Mouse (Mus musculus) heart, adult 2 months (tissue): ENCODE results near the gene Pola2. TPM values are rescaled to one million over a fixed set of nuclear protein-coding genes. Genes with fewer than 3 reads are reported as not detected.

Source experiments
- DNase-seq, 2 experiments: peaks; one replicate each; pipeline ENCODE4 v3.0.0; 2021
- H3K27ac ChIP-seq: fragments of 200-600 bp; 2 replicates; pipeline ENCODE4 v1.8.1; 2022
- H3K27me3 ChIP-seq: fragments of 200-500 bp; 2 replicates; pipeline ENCODE4 v1.6.1; 2012; ENCODE audit warnings: mild to moderate bottlenecking, low read length, inconsistent platforms, mixed read lengths; ENCODE audit not compliant: control insufficient read depth, insufficient read depth
- H3K36me3 ChIP-seq: fragments of 200-500 bp; 2 replicates; pipeline ENCODE4 v1.6.1; 2012; ENCODE audit warnings: low read length, inconsistent platforms; ENCODE audit not compliant: control insufficient read depth, insufficient read depth
- H3K4me1 ChIP-seq: fragments of 200-500 bp; 2 replicates; pipeline ENCODE4 v1.6.1; 2011; ENCODE audit warnings: low read length; ENCODE audit not compliant: control insufficient read depth, insufficient read depth
- H3K4me3 ChIP-seq: fragments of 200-600 bp; 2 replicates; pipeline ENCODE4 v1.8.1; 2022
- H3K79me2 ChIP-seq: fragments of 200-500 bp; replicated peaks from 2 replicates; pipeline ENCODE4 v1.6.1; 2012; ENCODE audit warnings: mild to moderate bottlenecking, inconsistent platforms, low read length, moderate library complexity, mixed read lengths; ENCODE audit not compliant: control insufficient read depth, insufficient read depth
- H3K9ac ChIP-seq: fragments of 200-500 bp; 2 replicates; pipeline ENCODE4 v1.6.1; 2012; ENCODE audit warnings: low read depth, mild to moderate bottlenecking, control low read depth, inconsistent platforms, low read length, mixed read lengths
- CTCF ChIP-seq: fragments of 200-600 bp; IDR thresholded peaks from 2 replicates; pipeline ENCODE4 v1.8.1; 2022; ENCODE audit warnings: antibody characterized with exemption, mild to moderate bottlenecking, moderate library complexity
- EP300 ChIP-seq: fragments of 200-500 bp; IDR thresholded peaks from 2 replicates; pipeline ENCODE4 v1.6.1; 2011; ENCODE audit warnings: low read depth, low read length, control low read depth; ENCODE audit not compliant: insufficient read depth
- POLR2A ChIP-seq: fragments of 200-500 bp; IDR thresholded peaks from 2 replicates; pipeline ENCODE4 v1.6.1; 2011; ENCODE audit warnings: mild to moderate bottlenecking, low read depth, low read length, control low read depth; ENCODE audit not compliant: insufficient read depth
- WGBS: fragments of 180-500 bp; shearing (Covaris S2); methylation state at CpG from one replicate; pipeline ENCODE4 v1.1.7; 2018; 5-methylcytosine and 5-hydroxymethylcytosine counted together
- intact Hi-C: fragments of 180-260 bp; cut with DNase I; formaldehyde crosslinking; loops from one replicate; pipeline ENCODE4 v1.15.1; 2025
- polyA plus RNA-seq: library from polyadenylated mRNA; depleted of rRNA; stranded (reverse); fragments of >200 nt; gene quantifications from 2 replicates; pipeline ENCODE4 v1.2.3, GENCODE M21; 2012
- total RNA-seq, 2 experiments: library from RNA; stranded (reverse); gene quantifications; 2 replicates each; pipeline ENCODE4 v1.2.3; 2021

Gene Pola2
- total and polyA plus RNA-seq, 3 experiments = 8.6 to 27.9 (median 10.9) TPM

DNA sequence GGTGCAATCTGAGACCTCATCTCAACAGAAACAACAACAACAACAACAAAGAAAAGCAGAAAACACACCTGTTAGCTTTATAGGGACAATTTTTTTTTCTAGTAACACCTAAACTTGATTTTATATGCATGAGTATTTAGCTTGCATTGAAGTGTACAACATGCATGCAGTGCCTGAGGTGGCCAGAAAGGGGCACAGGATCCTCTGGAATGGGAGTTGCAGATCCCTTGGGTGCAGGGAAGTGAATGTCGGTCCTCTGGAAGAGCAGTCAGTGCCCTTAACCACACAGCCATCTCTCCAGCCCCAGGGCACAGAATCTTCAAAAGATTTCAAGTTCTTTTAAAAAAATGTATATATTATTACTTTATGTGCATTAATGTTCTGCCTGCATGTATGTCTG lies 1.4 kb downstream of the Pola2 start:
- H3K27me3 ChIP-seq = no peaks in the 10 kb centered on the region
- no peak overlapping the region for H3K9ac ChIP-seq
- H3K4me3 ChIP-seq = no peak overlapping the region
- intact Hi-C loops = loop anchor here (10.0 kb wide), 1 partner anchor 372 kb away; the partner anchor contains the start of gene Men1
- no peaks in the 10 kb centered on the region; the same call in 1 of the 2 replicates for H3K79me2 ChIP-seq
- peaks cover 2% of the 10 kb centered on the region for H3K4me1 ChIP-seq
- no peak overlapping the region for H3K27ac ChIP-seq
- WGBS = 7% methylated on average over 1 of the region's 1 CpGs
- no peaks in the 10 kb centered on the region for H3K36me3 ChIP-seq
- no peak for TF ChIP-seq CTCF
- no peak for TF ChIP-seq POLR2A
- TF ChIP-seq EP300 = no peak
- DNase-seq = no peak

GRCm38 (mm10) chr19:5957371-5957770 lies 6.6 kb downstream of the Pola2 start:
- WGBS = 91% methylated on average over 5 of the region's 5 CpGs
- H3K4me3 ChIP-seq = no peak overlapping the region
- no peak overlapping the region for H3K9ac ChIP-seq
- H3K4me1 ChIP-seq = peaks cover 18% of the 10 kb centered on the region
- no peak for DNase-seq
- no peaks in the 10 kb centered on the region; the same call in 1 of the 2 replicates for H3K79me2 ChIP-seq
- intact Hi-C loops = loop anchor here (5.0 kb wide), 1 partner anchor 170 kb away; no protein-coding TSS in a partner anchor
- H3K27me3 ChIP-seq = no peaks in the 10 kb centered on the region
- TF ChIP-seq POLR2A (no peak), EP300 (no peak), CTCF (no peak)
- no peaks in the 10 kb centered on the region for H3K36me3 ChIP-seq
- no peak overlapping the region for H3K27ac ChIP-seq

GRCm38 (mm10) chr19:5956685-5957084 lies 7.3 kb downstream of the Pola2 start:
- H3K4me3 ChIP-seq = no peak overlapping the region
- peaks cover 21% of the 10 kb centered on the region for H3K4me1 ChIP-seq
- peak overlapping the region; percentile 77 for H3K27ac ChIP-seq
- H3K27me3 ChIP-seq = no peaks in the 10 kb centered on the region
- peak; percentile 85 to 86 for DNase-seq
- intact Hi-C loops = loop anchor here (1.0 to 5.0 kb wide), 2 partner anchors 32 to 169 kb away; partner anchors contain the start of gene Cdc42ep2
- TF ChIP-seq EP300 = peak; percentile 87; the same call in 1 of the 2 replicates
- TF ChIP-seq CTCF = peak; percentile 93
- TF ChIP-seq POLR2A = no peak
- no peaks in the 10 kb centered on the region for H3K36me3 ChIP-seq
- H3K9ac ChIP-seq = no peak overlapping the region
- H3K79me2 ChIP-seq = no peaks in the 10 kb centered on the region; the same call in 1 of the 2 replicates
- 8% methylated on average over 3 of the region's 3 CpGs for WGBS

DNA sequence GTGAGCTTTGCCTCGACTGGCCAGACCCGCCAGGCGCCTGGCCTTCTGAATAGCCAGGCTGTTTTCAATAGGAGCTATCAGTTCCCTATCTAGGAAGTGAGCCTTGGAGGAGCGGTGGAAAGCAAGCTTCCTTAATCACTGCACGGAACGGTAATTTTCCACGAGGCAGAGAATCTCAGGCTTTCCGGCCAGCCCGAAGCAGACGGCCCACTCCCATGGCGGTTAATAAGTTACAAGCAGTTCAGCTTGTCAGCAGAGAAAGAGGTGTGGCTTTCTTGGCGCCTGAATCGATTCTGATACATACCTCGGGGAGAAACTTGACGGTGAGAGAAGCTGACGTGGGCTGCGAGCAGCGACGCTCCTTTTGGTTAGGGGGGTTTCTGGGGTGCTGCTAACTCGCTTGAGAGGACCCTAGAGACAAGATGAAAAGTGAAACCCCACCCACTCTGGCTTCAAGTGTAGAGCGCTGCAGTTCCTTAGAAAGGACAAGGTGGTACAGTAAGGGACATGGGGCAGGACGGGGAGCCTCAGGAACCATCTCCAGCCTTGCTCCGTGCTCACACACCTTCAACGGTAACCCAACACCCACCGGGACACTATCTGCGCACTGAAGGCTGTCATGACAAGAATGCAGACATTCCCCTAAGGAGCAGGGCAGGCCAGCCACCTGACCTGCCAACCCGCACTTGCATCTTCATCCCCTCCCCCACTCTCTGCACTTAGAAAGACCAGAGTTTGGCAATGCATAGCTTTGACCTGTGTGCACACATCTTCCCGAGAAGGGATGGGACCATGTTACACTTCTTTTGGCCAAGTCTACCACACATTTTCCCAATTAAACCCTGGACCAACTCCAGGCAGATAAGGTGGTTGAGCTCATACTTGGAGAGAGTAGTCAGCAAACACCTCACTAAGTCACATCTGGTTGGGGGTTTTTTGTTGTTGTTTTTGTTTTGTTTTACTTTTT lies 8.0 kb downstream of the Pola2 start:
- Histone ChIP-seq H3K79me2 (no peaks in the 10 kb centered on the region), H3K36me3 (no peaks in the 10 kb centered on the region), H3K27me3 (no peaks in the 10 kb centered on the region), H3K4me1 (peaks cover 21% of the 10 kb centered on the region), H3K9ac (peak overlapping the region; percentile 3), H3K4me3 (peak overlapping the region; percentile 42), H3K27ac (peak overlapping the region; percentile 77)
- TF ChIP-seq EP300 (peak; percentile 90), CTCF (no peak), POLR2A (peak; percentile 38; the same call in 1 of the 2 replicates)
- DNase-seq = peak; percentile 63 to 76
- intact Hi-C loops = loop anchor here (1.0 to 5.0 kb wide), 2 partner anchors 32 to 169 kb away; partner anchors contain the start of gene Cdc42ep2
- 28% methylated on average over 28 of the region's 28 CpGs for WGBS

DNA sequence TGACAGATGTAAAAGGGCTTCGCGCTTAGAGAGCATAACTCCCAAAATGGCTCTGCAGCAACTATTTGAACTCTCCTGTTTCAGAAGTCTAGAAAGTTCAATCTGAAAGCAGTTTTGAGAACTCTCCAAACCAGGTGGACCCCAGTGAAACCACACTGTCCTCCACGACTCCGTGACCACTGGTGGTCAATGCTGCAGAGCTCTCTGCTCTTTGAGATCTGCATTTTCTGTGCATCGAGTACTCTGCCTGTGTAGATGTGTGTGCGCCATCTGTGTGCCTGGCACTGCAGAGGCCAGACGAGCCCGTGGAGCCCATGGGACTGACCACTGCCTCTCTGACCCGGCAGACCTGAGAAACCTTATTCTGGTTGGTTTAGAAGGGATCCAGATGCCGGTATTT lies 9.1 kb downstream of the Pola2 start:
- Histone ChIP-seq H3K4me3 (no peak overlapping the region), H3K9ac (no peak overlapping the region), H3K27me3 (no peaks in the 10 kb centered on the region), H3K27ac (peak overlapping the region; percentile 77), H3K79me2 (no peaks in the 10 kb centered on the region), H3K36me3 (no peaks in the 10 kb centered on the region), H3K4me1 (peaks cover 23% of the 10 kb centered on the region)
- TF ChIP-seq POLR2A (no peak), EP300 (no peak), CTCF (no peak)
- DNase-seq = no peak
- 80% methylated on average over 10 of the region's 10 CpGs for WGBS
- intact Hi-C loops = loop anchor here (5.0 kb wide), 1 partner anchor 168 kb away; no protein-coding TSS in a partner anchor
